Mouse (Mus musculus): ENCODE results near the gene Acot12.

DNA sequence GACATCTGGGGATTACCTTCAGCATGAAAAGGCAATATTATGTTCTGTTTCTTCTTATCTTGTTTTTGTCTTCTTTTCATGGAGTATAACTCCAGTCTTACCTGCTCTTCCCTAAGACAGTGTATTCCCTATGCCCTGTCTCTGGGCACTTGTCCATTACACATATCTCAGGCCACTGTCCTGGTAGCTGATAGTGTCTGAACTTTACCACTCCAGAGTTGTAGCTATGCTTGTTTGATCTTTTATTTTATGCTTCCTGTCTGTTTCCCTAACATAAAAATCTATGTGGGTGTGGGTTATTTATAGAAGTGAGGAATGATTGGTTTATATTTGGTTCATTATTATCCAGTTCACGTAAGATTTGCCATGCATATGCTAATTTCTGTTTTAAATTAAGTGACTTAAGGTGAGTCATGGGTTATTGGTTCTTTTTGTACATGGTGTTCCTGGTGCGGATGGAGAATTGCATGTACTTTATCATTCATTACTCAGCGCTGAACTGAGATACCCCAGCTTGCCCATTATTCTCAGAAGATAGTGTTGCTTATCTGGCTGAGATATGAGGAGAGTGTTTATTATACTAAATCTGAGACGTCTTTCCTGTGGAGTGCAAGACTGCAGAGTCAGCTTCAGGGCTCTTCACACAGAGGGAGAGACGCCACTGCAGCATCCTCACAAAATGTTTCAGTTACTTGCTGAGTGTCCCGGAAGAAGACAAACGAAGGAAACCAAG lies 17.2 kb downstream of the Acot12 start:
- no peak for TF ChIP-seq UBTF (IDR thresholded peaks at IDR 0.05; ENCODE audit: borderline replicate concordance, insufficient read depth, low read depth, low read length)
- no peak for TF ChIP-seq MAFK (IDR thresholded peaks at IDR 0.05; ENCODE audit: borderline replicate concordance, low read depth, low read length)
- TF ChIP-seq KAT2A (conservative IDR thresholded peaks at IDR 0.05; ENCODE audit: low read depth, low read length) = no peak
- no peak for TF ChIP-seq POLR2A (IDR thresholded peaks at IDR 0.05; ENCODE audit: control insufficient read depth in 1 of 2, insufficient read depth in 1 of 2, low read depth in 1 of 2, low read length in 2 of 2, poor library complexity in 1 of 2)
- TF ChIP-seq MAX (IDR thresholded peaks at IDR 0.05; ENCODE audit: low read length) = no peak
- TF ChIP-seq USF1 (IDR thresholded peaks at IDR 0.05; ENCODE audit: low read depth, low read length) = no peak

Measured in MEL (cell line).